Mouse (Mus musculus): ENCODE data around the gene Hipk4. TPM values are rescaled to one million over a fixed set of nuclear protein-coding genes. Genes with fewer than 3 reads are reported as not detected.

Gene Hipk4
- total and polyA plus RNA-seq, 2 experiments from 2014 or later = 0.88 to 1.8 TPM

DNA sequence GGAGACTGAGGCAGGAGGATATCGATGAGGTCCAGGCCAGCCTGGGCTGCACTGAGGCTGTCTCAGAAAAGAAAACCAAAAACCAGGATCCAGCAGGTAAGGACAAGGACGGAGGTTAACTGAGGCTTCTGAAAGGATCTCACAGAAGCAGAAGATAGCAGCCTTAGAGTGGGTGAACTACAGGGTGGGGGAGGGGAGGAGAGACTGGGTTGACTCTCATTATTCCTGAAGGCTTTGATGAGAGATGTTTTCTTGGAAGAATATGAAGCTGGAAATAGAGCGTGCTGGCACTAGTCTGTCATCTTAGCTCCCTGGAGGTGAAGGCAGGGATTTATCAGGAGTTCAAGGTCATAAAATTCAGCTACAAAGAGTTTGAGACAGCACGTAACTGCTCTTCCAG lies 20.8 kb downstream of the Hipk4 start:
- Histone ChIP-seq H3K27me3 (ENCODE audit: insufficient read depth, low read length) (no peaks in the 10 kb centered on the region), H3K4me2 (ENCODE audit: low read depth, low read length, poor library complexity, severe bottlenecking) (no peak overlapping the region), H3K9me3 (ENCODE audit: low read length) (no peaks in the 10 kb centered on the region), H3K4me3 (ENCODE audit: low read depth, low read length) (no peak overlapping the region), H3K27ac (ENCODE audit: low read depth, low read length) (no peak overlapping the region), H3K9ac (replicated peaks; ENCODE audit: low read length, poor library complexity, severe bottlenecking) (no peak overlapping the region), H3K36me3 (ENCODE audit: insufficient read depth, low read length) (peaks cover 21% of the 10 kb centered on the region), H3K4me1 (ENCODE audit: insufficient read depth, low read length) (peaks cover 8% of the 10 kb centered on the region; the same call in 1 of the 2 replicates)
- TF ChIP-seq CTCF (IDR thresholded peaks at IDR 0.05) = no peak
- 88% methylated on average over 4 of the region's 4 CpGs for WGBS
- DNase-seq (ENCODE audit: low spot score) (no peak), ATAC-seq (ENCODE audit: low FRiP score) (no peak)

DNA sequence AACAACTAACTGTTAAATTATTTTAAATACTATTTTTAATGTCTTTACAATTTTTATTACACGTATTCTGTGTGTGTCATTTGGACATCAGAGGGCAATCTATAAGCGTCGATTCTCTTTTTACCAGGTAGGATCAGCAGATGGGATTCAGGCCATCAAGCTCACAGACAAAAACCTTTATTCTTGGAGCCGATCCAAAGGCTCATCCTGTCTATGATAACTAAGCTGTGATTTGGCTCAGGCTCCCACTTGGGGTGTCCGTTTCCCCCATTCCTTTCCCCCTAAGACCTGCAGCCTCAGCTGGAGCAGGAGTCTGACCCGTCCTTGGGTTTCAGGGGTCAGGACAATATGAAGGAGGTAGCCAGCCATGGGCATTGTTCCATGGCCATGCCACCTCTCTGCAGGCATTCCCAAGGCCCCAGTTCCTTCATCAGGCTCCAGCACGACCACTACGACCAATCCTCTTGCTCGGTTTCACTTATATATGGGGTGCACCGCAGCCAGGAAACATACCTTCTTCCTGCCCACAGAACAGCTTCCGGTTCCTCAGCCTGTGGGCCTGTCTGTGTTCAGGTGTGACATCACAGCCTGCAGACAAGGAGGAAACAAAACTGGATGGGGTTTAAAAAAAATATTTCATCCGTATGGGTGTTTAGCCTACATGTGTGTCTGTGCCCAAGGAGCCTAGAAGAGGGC lies 21.8 kb downstream of the Hipk4 start:
- DNase-seq (ENCODE audit: low spot score) = no peak
- no peak for TF ChIP-seq CTCF (IDR thresholded peaks at IDR 0.05)
- H3K4me3 ChIP-seq (ENCODE audit: low read depth, low read length) = no peak overlapping the region
- peaks cover 8% of the 10 kb centered on the region; the same call in 1 of the 2 replicates for H3K4me1 ChIP-seq (ENCODE audit: insufficient read depth, low read length)
- no peak overlapping the region for H3K4me2 ChIP-seq (ENCODE audit: low read depth, low read length, poor library complexity, severe bottlenecking)
- no peaks in the 10 kb centered on the region for H3K9me3 ChIP-seq (ENCODE audit: low read length)
- H3K27ac ChIP-seq (ENCODE audit: low read depth, low read length) = no peak overlapping the region
- ATAC-seq (ENCODE audit: low FRiP score) = no peak
- no peak overlapping the region for H3K9ac ChIP-seq (replicated peaks; ENCODE audit: low read length, poor library complexity, severe bottlenecking)
- peaks cover 12% of the 10 kb centered on the region for H3K36me3 ChIP-seq (ENCODE audit: insufficient read depth, low read length)
- H3K27me3 ChIP-seq (ENCODE audit: insufficient read depth, low read length) = no peaks in the 10 kb centered on the region
- WGBS = 85% methylated on average over 12 of the region's 12 CpGs

GRCm38 (mm10) chr7:27549597-27549996 lies 26.5 kb downstream of the Hipk4 start:
- Histone ChIP-seq H3K27ac (ENCODE audit: low read depth, low read length) (no peak overlapping the region), H3K4me2 (ENCODE audit: low read depth, low read length, poor library complexity, severe bottlenecking) (no peak overlapping the region), H3K9ac (replicated peaks; ENCODE audit: low read length, poor library complexity, severe bottlenecking) (no peak overlapping the region), H3K9me3 (ENCODE audit: low read length) (no peaks in the 10 kb centered on the region), H3K27me3 (ENCODE audit: insufficient read depth, low read length) (no peaks in the 10 kb centered on the region), H3K36me3 (ENCODE audit: insufficient read depth, low read length) (no peaks in the 10 kb centered on the region), H3K4me3 (ENCODE audit: low read depth, low read length) (no peak overlapping the region), H3K4me1 (ENCODE audit: insufficient read depth, low read length) (no peaks in the 10 kb centered on the region; the same call in 1 of the 2 replicates)
- no peak for ATAC-seq (ENCODE audit: low FRiP score)
- no peak for TF ChIP-seq CTCF (IDR thresholded peaks at IDR 0.05)
- DNase-seq (ENCODE audit: low spot score) = no peak
- WGBS = 78% methylated on average over 6 of the region's 6 CpGs

GRCm38 (mm10) chr7:27552070-27552469 lies 29.0 kb downstream of the Hipk4 start:
- no peak for DNase-seq (ENCODE audit: low spot score)
- Histone ChIP-seq H3K4me3 (ENCODE audit: low read depth, low read length) (peak overlapping the region; percentile 74), H3K9me3 (ENCODE audit: low read length) (no peaks in the 10 kb centered on the region), H3K36me3 (ENCODE audit: insufficient read depth, low read length) (peaks cover 6% of the 10 kb centered on the region; the same call in 1 of the 2 replicates), H3K4me1 (ENCODE audit: insufficient read depth, low read length) (no peaks in the 10 kb centered on the region; the same call in 1 of the 2 replicates), H3K4me2 (ENCODE audit: low read depth, low read length, poor library complexity, severe bottlenecking) (peak overlapping the region; percentile 74), H3K9ac (replicated peaks; ENCODE audit: low read length, poor library complexity, severe bottlenecking) (peak overlapping the region; percentile 83), H3K27me3 (ENCODE audit: insufficient read depth, low read length) (no peaks in the 10 kb centered on the region), H3K27ac (ENCODE audit: low read depth, low read length) (no peak overlapping the region)
- WGBS = 57% methylated on average over 5 of the region's 5 CpGs
- ATAC-seq (ENCODE audit: low FRiP score) = no peak
- no peak for TF ChIP-seq CTCF (IDR thresholded peaks at IDR 0.05)

DNA sequence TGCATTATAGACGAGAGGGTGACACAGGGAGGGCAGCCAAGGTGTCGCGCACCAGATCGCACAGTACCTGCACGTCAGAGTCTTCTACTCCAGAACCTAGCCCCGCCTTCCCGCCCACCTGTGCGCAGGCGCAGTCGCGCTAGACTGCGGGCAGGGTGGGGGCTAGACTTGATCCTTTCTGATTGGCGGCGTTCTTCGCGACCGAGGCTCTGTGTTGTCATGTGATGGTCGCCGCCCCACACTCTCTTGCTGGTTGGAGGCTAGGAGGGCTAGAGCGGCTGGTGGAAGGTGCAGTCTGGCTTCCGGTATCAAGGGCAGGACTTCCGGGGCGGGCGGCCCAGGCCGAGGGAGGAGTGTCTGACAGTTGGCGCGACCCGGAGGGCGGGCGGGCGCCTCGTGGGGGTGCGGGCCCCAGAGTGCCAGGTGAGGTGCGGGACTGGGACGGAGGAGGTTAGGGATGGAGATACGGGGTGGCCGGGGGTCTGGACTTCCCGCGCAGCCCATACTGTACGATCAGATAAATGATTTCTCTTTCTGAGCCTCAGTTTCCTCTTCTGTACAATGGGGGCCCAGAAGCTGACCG lies 30.0 kb downstream of the Hipk4 start, which contains the start of the genes Pld3 and 2310022A10Rik:
TSS of gene Pld3 (minus strand) at position 288 of the 583 bp plus-strand sequence.
TSS of gene 2310022A10Rik (plus strand) at position 303 of the 583 bp plus-strand sequence.
- Histone ChIP-seq H3K4me3 (ENCODE audit: low read depth, low read length) (peak within 1 kb of the TSS; percentile 74), H3K4me1 (ENCODE audit: insufficient read depth, low read length) (no peaks in the 10 kb centered on the region; the same call in 1 of the 2 replicates), H3K27me3 (ENCODE audit: insufficient read depth, low read length) (no peaks in the 10 kb centered on the region), H3K27ac (ENCODE audit: low read depth, low read length) (peak within 1 kb of the TSS; percentile 38; the same call in 1 of the 2 replicates), H3K9ac (replicated peaks; ENCODE audit: low read length, poor library complexity, severe bottlenecking) (peak within 1 kb of the TSS; percentile 83), H3K36me3 (ENCODE audit: insufficient read depth, low read length) (peaks cover 6% of the 10 kb centered on the region; the same call in 1 of the 2 replicates), H3K9me3 (ENCODE audit: low read length) (no peaks in the 10 kb centered on the region), H3K4me2 (ENCODE audit: low read depth, low read length, poor library complexity, severe bottlenecking) (peak within 1 kb of the TSS; percentile 74)
- DNase-seq (ENCODE audit: low spot score) = peak; percentile 98
- TF ChIP-seq CTCF (IDR thresholded peaks at IDR 0.05) = no peak
- peak; percentile 99 for ATAC-seq (ENCODE audit: low FRiP score)
- under 1% methylated on average over 39 of the region's 41 CpGs for whole genome bisulfite sequencing
